In the genomic region with DNA sequence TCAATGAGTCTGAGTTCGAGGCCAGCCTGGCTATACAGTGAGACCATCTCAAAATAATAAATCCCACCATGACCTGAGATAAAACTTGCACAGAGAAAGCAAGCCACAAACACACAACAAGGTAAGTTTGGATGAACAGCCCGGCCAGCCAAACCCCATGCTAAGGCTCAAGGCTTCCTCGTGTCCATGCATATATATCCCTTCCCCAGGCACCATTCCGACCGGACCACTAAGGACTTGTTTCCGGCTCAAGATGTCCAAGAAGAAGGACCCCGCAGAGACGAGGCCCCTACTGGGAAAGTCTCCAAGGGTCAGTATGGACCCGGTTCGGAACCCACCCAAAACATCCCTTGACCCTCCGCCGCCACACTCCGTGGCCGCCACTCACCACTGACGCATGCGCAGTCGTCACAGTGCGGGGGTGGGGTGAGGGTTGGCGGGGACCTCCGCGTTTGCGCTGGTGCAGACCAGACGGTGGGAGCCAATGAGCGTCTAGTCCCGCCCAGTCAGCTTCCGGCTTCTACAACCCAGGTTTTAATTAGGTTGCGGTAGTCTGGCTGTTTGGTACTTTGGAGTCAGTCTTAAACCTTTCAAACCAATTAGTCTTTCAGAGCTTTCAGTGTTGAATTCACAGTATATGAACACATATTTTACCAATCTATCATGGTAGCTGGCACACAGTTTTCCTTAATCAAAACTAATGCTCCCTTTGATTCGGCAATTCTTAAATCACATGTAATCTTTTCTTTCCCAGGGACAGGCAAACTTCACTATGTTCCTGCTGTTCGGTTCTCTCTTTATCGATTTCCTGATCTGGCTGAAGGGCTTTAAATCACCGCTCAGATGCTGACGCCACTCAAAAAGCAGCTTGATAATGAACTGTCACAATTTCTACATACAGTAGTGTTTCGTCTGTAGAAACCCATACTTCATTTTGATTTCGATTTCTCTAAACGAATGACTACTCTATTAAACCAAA, we compare ENCODE assay signal across 7 mouse cellular contexts. TPM values are rescaled to one million over a fixed set of nuclear protein-coding genes. Genes with fewer than 3 reads are reported as not detected.
DNase-seq lines count a peak whose midpoint lies in the region; ATAC-seq lines count a peak whose summit lies in the region.

A gene (minus strand): TSS at position 458 of the 979 bp plus-strand sequence.

- H3K27me3 ChIP-seq in intestine, embryonic 16.5 days (replicated peaks; ENCODE audit: control insufficient read depth, insufficient read depth, low read length): no peaks in the 10 kb centered on the region
- no peaks in the 10 kb centered on the region for H3K27me3 ChIP-seq in midbrain, embryonic 11.5 days (ENCODE audit: control insufficient read depth, insufficient read depth, low read length)

- 0 out of 2 replicates have a peak, but pooled peaks cover 5% of the 10 kb centered on the region for H3K4me1 ChIP-seq in intestine, embryonic 16.5 days (ENCODE audit: control insufficient read depth, insufficient read depth, low read length)
- H3K4me1 ChIP-seq in midbrain, embryonic 11.5 days (ENCODE audit: control insufficient read depth, insufficient read depth, low read length): peaks cover 4% of the 10 kb centered on the region

- peak within 1 kb of the TSS; percentile 80 for H3K9ac ChIP-seq in intestine, embryonic 16.5 days (ENCODE audit: low read depth, low read length)
- peak within 1 kb of the TSS; percentile 83 for H3K9ac ChIP-seq in midbrain, embryonic 11.5 days (ENCODE audit: low read length)

- H3K4me2 ChIP-seq in intestine, embryonic 16.5 days (ENCODE audit: low read depth, low read length): peak within 1 kb of the TSS; percentile 68
- H3K4me2 ChIP-seq in midbrain, embryonic 11.5 days: peak within 1 kb of the TSS; percentile 66

- 9% methylated on average over 35 of the region's 35 CpGs for WGBS in intestine, embryonic 16.5 days
- 11% methylated on average over 35 of the region's 35 CpGs for whole genome bisulfite sequencing in midbrain, embryonic 11.5 days

- peak within 1 kb of the TSS; percentile 64 for H3K27ac ChIP-seq in intestine, embryonic 16.5 days (ENCODE audit: low read length)
- H3K27ac ChIP-seq in midbrain, embryonic 11.5 days (ENCODE audit: low read depth, low read length): no peak within 1 kb of the TSS

- peaks cover 4% of the 10 kb centered on the region for H3K9me3 ChIP-seq in intestine, embryonic 16.5 days (ENCODE audit: control insufficient read depth, low read length)
- H3K9me3 ChIP-seq in midbrain, embryonic 11.5 days (ENCODE audit: control insufficient read depth, low read length): no peaks in the 10 kb centered on the region

- peak; percentile 94 for DNase-seq in adrenal gland, adult 8-10 months
- DNase-seq in embryo, embryonic 9.5 days (ENCODE audit: extremely low spot score): peak; percentile 97
- DNase-seq in gastrocnemius, postnatal 4 days (ENCODE audit: low spot score in 2 of 2): peak; percentile 95 to 97
- DNase-seq in left cerebral cortex, postnatal 36 days (ENCODE audit: low spot score in 2 of 2): peak; percentile 95 to 96
- peak; percentile 99 for DNase-seq in midbrain, embryonic 11.5 days (ENCODE audit: low spot score, missing footprints)
- DNase-seq in skeletal muscle tissue, adult 2 months (ENCODE audit: low read depth, low spot score): peak; percentile 95

- H3K36me3 ChIP-seq in intestine, embryonic 16.5 days (ENCODE audit: control insufficient read depth, insufficient read depth, low read length): no peaks in the 10 kb centered on the region; the same call in 1 of the 2 replicates
- H3K36me3 ChIP-seq in midbrain, embryonic 11.5 days (ENCODE audit: control insufficient read depth, insufficient read depth, low read length): no peaks in the 10 kb centered on the region

- peak; percentile 99 for ATAC-seq in intestine, embryonic 16.5 days
- peak; percentile 100 for ATAC-seq in midbrain, embryonic 11.5 days (ENCODE audit: low FRiP score)

- intact Hi-C loops in left cerebral cortex, postnatal 36 days (cut with DNase I): loop anchor here (5.0 kb wide), 1 partner anchor 44 kb away; no protein-coding TSS in a partner anchor

- peak within 1 kb of the TSS; percentile 67 for H3K4me3 ChIP-seq in intestine, embryonic 16.5 days (ENCODE audit: low read length)
- peak within 1 kb of the TSS; percentile 67 for H3K4me3 ChIP-seq in midbrain, embryonic 11.5 days (ENCODE audit: low read depth, low read length)

RNA-seq across cellular contexts. Expression of the gene that starts here (rescaled TPM):
- 10 to 100 TPM; 25.7 to 31.8 (median 28.9) TPM for total RNA-seq in adrenal gland, adult 8-10 months (2022)
- 10 to 100 TPM; 25.7 to 28.1 TPM for total RNA-seq in gastrocnemius, postnatal 4 days (2021)
- 89.8 and 91.7 TPM in 2 replicates for polyA plus RNA-seq in intestine, embryonic 16.5 days (2015; fragmentation: Nextera tagmentation; extraction: Ambion mirVana)
- total RNA-seq in left cerebral cortex, postnatal 36 days (2021): 10 to 100 TPM; 33.1 to 38.1 TPM
- polyA plus RNA-seq in midbrain, embryonic 11.5 days (2014; fragmentation: Nextera tagmentation; extraction: Ambion mirVana): 82.0 and 87.2 TPM in 2 replicates
